Mouse (Mus musculus): ENCODE measurements at regions not wholly inside any gene's neighbourhood (a gene's known extent, or its start where the extent isn't known, plus 50 kb on each side); places are given as distances from the start of the nearest gene placed in this dataset.

GRCm38 (mm10) chr9:115504789-115505188 is 194.6 kb upstream of the Stt3b start:
- TF ChIP-seq CTCF (IDR thresholded peaks at IDR 0.05; ENCODE audit: insufficient read depth, low read length) (no peak), POLR2A (IDR thresholded peaks at IDR 0.05; ENCODE audit: borderline replicate concordance, extremely low read depth, low read depth, low read length) (no peak)
